Mouse (Mus musculus): Measurements from ENCODE around the gene Gdi2.
"Not testable (repeated sequence)": the region's sequence is repeated elsewhere in the genome, so short reads cannot be mapped to it uniquely, and the experiment has no call there.

DNA sequence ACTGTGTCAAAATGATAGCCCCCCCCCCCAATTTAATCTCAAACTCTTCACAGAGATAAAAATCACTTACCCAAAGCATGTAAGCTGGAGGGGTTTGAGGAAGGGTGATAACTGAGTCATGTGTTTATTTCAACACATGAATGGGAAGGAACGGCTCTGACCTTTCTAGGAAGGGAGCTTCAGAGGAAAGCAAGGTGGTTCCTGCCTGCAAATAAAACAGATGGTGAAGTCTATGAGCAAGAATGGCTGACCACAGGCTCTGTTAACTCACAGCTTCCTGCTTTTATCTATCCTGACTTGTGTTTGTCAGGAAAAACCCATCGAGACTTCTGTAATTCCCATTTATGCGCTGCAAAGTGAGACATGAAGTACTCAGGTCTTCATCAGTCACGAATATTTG is 18.5 kb upstream of the Gdi2 start:
- not testable (repeated sequence) for TF ChIP-seq POLR2A, CTCF (IDR thresholded peaks at IDR 0.05; ENCODE audit: extremely low read depth, insufficient read depth, low read length)
